Mouse (Mus musculus): ENCODE measurements around the gene Dnajc5.

The Dnajc5 gene

DNA sequence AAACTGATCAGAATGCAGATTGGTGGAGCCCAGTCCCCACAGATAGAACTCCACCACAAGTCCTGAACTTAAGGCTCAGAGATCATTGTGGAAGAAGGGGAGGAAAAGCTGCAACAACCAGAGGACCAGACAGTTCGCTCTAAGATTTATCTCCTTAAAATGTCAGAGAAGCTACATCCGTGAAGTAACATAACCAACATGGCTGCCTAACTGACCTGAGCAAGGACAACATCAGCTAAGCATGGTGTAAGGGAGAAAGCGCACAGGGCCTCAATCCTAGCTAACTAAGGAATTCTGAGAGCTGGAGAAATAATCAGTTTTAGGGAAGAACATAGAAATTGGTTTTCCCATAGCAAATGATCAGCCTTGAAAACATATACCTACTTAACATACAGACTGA lies 1.1 kb upstream of the Dnajc5 start:
- no peak for DNase-seq

DNA sequence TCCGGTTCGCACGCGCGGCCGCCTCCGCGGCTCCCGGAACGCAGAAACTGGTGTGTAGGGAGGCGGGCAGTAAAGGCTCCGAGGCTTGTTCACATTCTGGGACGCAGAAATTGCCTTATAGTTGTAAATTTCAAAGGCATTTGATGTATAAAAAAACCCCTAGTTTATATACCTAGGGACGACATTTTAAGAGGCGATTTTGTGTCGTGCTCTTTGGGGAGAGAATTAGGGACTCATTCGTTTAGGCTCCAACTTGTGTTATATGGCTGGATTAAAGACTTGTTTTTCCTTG lies 597 bp downstream of the Dnajc5 start:
- DNase-seq: no peak

- DNase-seq: no peak
Measured at GRCm38 (mm10) chr2:181521491-181521890, 1.2 kb downstream of the Dnajc5 start.

DNA sequence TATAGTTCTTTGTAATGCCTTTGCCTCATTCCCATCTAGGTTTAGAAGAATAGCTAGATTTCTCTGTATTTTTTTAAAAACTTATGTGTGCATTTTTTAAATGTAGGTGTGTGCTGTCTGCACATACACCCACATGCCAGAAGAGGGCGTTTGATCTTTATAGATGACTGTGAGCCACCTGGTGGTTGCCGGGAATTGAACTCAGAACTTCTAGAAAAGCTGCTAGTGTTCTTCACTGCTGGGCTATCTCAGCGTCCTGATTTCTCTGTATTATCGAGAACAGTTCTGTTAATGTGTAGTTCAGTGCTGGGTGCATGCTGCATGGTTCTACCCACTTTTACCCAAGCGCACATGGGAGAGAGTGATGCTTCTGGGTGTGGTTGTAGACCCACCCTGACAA lies 2.5 kb downstream of the Dnajc5 start:
- DNase-seq: no peak

- no peak for DNase-seq
Measured at GRCm38 (mm10) chr2:181525526-181525925, 5.2 kb downstream of the Dnajc5 start.

- no peak for DNase-seq
Measured at GRCm38 (mm10) chr2:181529076-181529475, 8.8 kb downstream of the Dnajc5 start.

DNA sequence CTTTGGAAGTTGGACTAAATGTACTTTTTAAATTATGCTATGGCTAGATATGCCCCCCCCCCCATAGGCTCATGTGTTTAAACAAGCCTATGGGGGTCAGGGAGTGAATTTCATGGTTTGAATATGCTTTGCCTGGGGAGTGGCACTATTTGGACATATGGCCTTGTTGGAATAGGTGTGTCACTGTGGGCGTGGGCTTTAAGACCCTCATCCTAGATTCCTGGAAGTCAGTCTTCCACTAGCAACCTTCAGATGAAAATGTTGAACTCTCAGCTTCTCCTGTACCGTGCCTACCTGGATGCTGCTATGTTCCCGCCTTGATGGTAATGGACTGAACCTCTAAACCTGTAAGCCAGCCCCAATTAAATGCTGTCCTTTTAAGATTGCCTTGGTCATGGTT lies 12.3 kb downstream of the Dnajc5 start:
- DNase-seq: no peak

GRCm38 (mm10) chr2:181536410-181536809 lies 16.1 kb downstream of the Dnajc5 start:
- DNase-seq: no peak

GRCm38 (mm10) chr2:181537444-181538047 lies 17.3 kb downstream of the Dnajc5 start:
- DNase-seq: peak; percentile 84

- DNase-seq: no peak
Measured at GRCm38 (mm10) chr2:181541761-181542380, 21.6 kb downstream of the Dnajc5 start.

DNA sequence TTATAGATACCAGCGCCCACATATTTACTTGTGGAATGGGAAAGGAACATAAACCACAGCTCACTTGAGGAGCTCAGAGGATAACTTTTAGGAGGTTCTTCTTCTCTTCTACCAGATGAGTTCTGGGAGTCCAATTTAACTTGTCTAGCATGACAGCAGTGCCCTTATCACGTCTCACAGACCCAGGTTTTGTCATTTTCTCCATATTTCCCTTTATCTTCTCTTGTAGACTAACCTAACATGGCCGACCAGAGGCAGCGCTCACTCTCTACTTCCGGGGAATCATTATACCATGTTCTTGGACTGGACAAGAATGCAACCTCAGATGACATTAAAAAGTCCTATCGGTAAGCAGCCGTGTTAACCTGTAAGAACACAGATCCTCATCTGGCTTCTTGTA lies 25.9 kb downstream of the Dnajc5 start:
- no peak for DNase-seq

GRCm38 (mm10) chr2:181548227-181548626 lies 27.9 kb downstream of the Dnajc5 start:
- DNase-seq: no peak

GRCm38 (mm10) chr2:181548682-181549081 lies 28.4 kb downstream of the Dnajc5 start:
- no peak for DNase-seq

GRCm38 (mm10) chr2:181550233-181550632 lies 29.9 kb downstream of the Dnajc5 start:
- no peak for DNase-seq

- DNase-seq: no peak
Measured at GRCm38 (mm10) chr2:181553772-181554171, 33.5 kb downstream of the Dnajc5 start.

DNA sequence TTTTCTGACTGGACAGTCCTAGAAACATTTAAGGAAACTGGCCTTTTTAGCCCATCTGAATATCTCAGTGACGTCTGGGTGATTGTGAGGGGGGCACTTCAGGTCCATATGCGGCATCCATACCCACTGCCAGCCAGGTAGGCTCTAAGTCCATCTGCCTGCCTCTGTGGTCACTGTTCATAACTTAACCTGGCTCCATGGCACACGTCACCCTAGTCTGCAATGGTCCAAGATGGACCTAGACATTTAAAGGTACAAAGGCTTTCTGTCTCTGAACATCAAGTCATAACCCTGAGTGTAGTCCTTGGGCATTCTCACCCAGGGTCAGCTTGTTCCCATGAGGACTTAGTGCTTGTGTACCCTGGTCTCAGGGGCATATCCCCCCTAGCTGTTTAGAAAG lies 47.1 kb downstream of the Dnajc5 start:
- DNase-seq: no peak

DNA sequence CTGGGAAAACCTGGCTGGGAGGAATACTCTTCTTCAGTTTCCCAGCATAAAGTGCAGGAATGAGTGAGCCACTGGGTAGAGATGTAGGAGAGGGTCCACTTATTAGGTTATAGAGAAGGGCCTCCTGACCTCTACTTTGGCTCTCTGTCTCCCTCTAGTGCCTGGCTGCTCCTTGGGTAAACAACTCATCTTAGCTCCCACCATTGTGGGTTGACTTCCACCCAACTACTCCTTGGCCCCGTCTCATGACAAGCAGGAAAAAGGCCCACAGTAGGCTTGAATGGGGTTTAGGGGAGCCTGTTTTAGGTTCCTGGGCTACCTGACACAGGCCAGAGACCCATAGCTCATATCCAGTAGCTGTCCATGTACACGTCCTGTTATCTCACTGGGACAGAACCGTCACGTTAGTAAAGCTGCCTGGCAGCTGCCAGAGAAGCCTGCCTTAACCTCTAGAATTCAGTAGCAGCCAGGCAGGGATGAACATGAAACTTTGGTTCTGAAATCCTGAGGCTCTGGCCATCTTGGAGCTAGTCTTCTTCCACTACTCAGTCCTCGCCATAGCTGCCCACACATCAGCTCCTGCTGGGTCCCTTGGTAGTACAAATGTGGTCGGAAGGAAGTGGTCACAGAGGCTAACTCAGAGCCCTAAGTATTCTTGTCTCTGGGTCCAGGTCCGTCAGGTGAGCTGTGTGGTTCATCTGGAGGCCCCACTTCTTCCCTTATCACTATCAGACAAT lies 48.2 kb downstream of the Dnajc5 start:
- no peak for DNase-seq

DNA sequence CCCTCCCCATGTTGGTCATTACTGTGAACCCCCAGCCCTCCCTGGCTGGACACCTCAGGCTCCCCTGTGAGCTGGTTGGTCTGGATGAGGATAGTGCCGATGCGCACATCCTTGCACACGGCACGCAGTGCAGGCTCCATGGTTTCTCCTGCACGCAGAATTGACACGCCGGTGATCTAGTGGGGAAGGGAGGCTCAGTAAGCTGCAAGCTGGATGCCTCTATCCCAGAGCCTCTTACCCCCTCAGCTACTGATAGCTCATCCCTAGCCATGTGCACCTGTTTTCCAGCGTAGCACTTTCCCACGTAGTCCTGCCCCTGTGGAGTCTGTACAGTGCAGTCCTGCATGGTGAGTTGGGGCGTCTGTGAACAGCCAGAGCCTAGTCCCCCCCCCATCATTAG lies 49.6 kb downstream of the Dnajc5 start:
- DNase-seq: no peak

DNA sequence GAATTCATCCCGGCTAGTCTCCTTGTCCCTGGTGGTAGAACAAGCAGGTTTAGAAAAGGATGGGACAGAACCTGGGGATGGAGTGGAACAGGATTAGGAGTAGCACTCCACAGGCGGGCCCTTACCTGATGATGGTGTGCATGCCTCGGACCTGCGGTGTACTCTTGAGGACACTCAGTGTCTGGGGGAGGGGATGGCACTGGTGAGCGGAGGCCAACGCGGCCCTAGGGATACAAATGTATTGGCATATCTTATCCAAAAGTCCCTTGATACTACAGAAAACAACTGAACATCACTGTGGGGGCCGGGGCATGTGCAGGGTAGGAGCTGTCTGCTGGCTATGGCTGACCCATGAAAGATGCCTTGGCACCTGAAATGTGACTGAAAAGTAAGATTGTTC lies 50.1 kb downstream of the Dnajc5 start:
- no peak for DNase-seq

GRCm38 (mm10) chr2:181570921-181571595 lies 50.8 kb downstream of the Dnajc5 start:
- DNase-seq: peak; percentile 49

GRCm38 (mm10) chr2:181571941-181572670 lies 51.8 kb downstream of the Dnajc5 start:
- DNase-seq: no peak

GRCm38 (mm10) chr2:181572921-181573920 lies 52.9 kb downstream of the Dnajc5 start:
- no peak for DNase-seq
